Mouse (Mus musculus): ENCODE data around the gene Plekhg4. TPM values are rescaled to one million over a fixed set of nuclear protein-coding genes. Genes with fewer than 3 reads are reported as not detected.

The Plekhg4 gene
- total and polyA plus RNA-seq, 3 experiments = 0.44 to 1.1 (median 0.54) TPM

- Histone ChIP-seq H3K9me3 (replicated peaks; ENCODE audit: low read length) (no peaks in the 10 kb centered on the region), H3K4me2 (ENCODE audit: insufficient read depth, low read depth, poor library complexity, severe bottlenecking) (no peak overlapping the region; the same call in 1 of the 2 replicates), H3K4me3 (replicated peaks in 1 of 3; ENCODE audit: low read depth in 2 of 3, low read length in 2 of 3, poor library complexity in 1 of 3) (no peak overlapping the region), H3K27ac (ENCODE audit: insufficient read depth, low read depth) (no peak overlapping the region), H3K9ac (ENCODE audit: insufficient read depth, low read depth) (no peak overlapping the region), H3K79me2 (replicated peaks; ENCODE audit: control insufficient read depth, extremely low read depth, insufficient read depth, poor library complexity, severe bottlenecking) (no peaks in the 10 kb centered on the region), H3K36me3 (replicated peaks in 1 of 2; ENCODE audit: control insufficient read depth in 1 of 2, insufficient read depth in 1 of 2, low read length in 1 of 2) (no peaks in the 10 kb centered on the region), H3K4me1 (ENCODE audit: control insufficient read depth in 1 of 2, insufficient read depth in 2 of 2) (no peaks in the 10 kb centered on the region), H3K27me3 (replicated peaks) (peaks cover 1% of the 10 kb centered on the region)
- dilution Hi-C loops (cut with MboI; ENCODE audit: extremely low pct_ligation_motif_present, extremely low pct_unique_long_range_greater_than_20kb, low sequenced_read_pairs) (no loop called here), in situ Hi-C loops (cut with MboI; ENCODE audit: low pct_ligation_motif_present, low pct_unique_long_range_greater_than_20kb, low sequenced_read_pairs) (no loop called here)
- DNase-seq (ENCODE audit: extremely low read depth) = no peak
- TF ChIP-seq RCOR1 (conservative IDR thresholded peaks at IDR 0.05; ENCODE audit: low read depth, low read length) (no peak), HCFC1 (IDR thresholded peaks at IDR 0.05; ENCODE audit: low read depth, low read length) (no peak), JUND (conservative IDR thresholded peaks at IDR 0.05; ENCODE audit: low read depth, low read length) (no peak), ZNF384 (IDR thresholded peaks at IDR 0.05; ENCODE audit: low read depth, low read length) (no peak), MAX (IDR thresholded peaks at IDR 0.05; ENCODE audit: low read length) (no peak), ZKSCAN1 (IDR thresholded peaks at IDR 0.05; ENCODE audit: borderline replicate concordance, low read depth, low read length) (no peak)
Measured at GRCm38 (mm10) chr8:105426878-105427277, 53.8 kb downstream of the Plekhg4 start.

DNA sequence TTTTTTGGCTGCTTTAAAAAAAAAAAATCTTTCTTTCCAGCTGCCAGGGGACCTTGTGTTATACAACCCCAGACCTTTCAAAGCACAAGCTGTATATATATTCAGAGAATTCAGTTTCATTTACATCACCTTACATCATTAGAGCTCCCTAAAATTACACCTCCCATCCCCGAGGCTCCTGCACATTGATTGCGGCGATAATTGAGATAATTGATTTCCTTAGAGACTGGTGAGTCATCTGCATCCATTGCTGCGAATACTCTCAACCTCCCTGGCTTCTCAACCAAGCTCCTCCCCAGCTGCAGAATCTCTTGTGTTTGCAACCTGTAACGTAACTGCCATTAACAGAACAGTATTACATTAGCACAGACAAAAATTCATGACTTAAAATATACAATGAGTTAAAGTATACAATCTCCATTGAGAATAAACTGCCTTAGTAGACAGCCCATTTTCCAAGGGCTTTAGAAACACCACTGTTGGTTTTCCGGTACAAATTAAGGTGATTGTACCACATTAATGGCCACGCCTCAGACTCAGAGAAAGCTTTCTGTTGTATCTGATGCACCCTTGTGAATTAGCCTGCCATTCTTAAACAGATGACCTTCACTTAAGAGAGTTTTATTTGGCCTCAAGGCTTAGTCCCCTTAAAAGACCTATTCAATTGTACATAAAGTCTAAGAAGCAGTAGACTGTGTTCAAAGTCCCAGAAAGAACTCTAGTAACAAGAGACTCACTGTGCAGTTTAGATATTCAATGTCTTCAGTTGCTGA, 58.9 kb downstream of the Plekhg4 start:
- dilution Hi-C loops (cut with MboI; ENCODE audit: extremely low pct_ligation_motif_present, extremely low pct_unique_long_range_greater_than_20kb, low sequenced_read_pairs) = no loop called here
- in situ Hi-C loops (cut with MboI; ENCODE audit: low pct_ligation_motif_present, low pct_unique_long_range_greater_than_20kb, low sequenced_read_pairs) = no loop called here
- peaks cover 26% of the 10 kb centered on the region for H3K27me3 ChIP-seq (replicated peaks)

More for the DNA sequence above, 58.9 kb downstream of the Plekhg4 start:
- Histone ChIP-seq H3K4me2 (ENCODE audit: insufficient read depth, low read depth, poor library complexity, severe bottlenecking) (no peak overlapping the region), H3K27ac (ENCODE audit: insufficient read depth, low read depth) (no peak overlapping the region), H3K9ac (ENCODE audit: insufficient read depth, low read depth) (no peak overlapping the region), H3K36me3 (replicated peaks in 1 of 2; ENCODE audit: control insufficient read depth in 1 of 2, insufficient read depth in 1 of 2, low read length in 1 of 2) (no peaks in the 10 kb centered on the region), H3K4me3 (replicated peaks in 1 of 3; ENCODE audit: low read depth in 2 of 3, low read length in 2 of 3, poor library complexity in 1 of 3) (no peak overlapping the region), H3K4me1 (ENCODE audit: control insufficient read depth in 1 of 2, insufficient read depth in 2 of 2) (no peaks in the 10 kb centered on the region), H3K9me3 (replicated peaks; ENCODE audit: low read length) (no peaks in the 10 kb centered on the region), H3K79me2 (replicated peaks; ENCODE audit: control insufficient read depth, extremely low read depth, insufficient read depth, poor library complexity, severe bottlenecking) (no peaks in the 10 kb centered on the region)
- TF ChIP-seq ZC3H11A (IDR thresholded peaks at IDR 0.05; ENCODE audit: low read depth, low read length) (no peak), MEF2A (IDR thresholded peaks at IDR 0.05; ENCODE audit: borderline replicate concordance, low read depth, low read length) (no peak), USF1 (IDR thresholded peaks at IDR 0.05; ENCODE audit: low read depth, low read length) (no peak), EP300 (IDR thresholded peaks at IDR 0.05; ENCODE audit: low read length) (no peak), NELFE (IDR thresholded peaks at IDR 0.05; ENCODE audit: low read depth, low read length) (no peak), SMC3 (IDR thresholded peaks at IDR 0.05; ENCODE audit: low read depth, low read length) (no peak), RAD21 (IDR thresholded peaks at IDR 0.05; ENCODE audit: low read depth, low read length) (no peak), MAZ (IDR thresholded peaks at IDR 0.05; ENCODE audit: low read depth, low read length) (no peak), CHD1 (IDR thresholded peaks at IDR 0.05; ENCODE audit: low read depth, low read length) (no peak), CHD2 (IDR thresholded peaks at IDR 0.05; ENCODE audit: low read length) (no peak), NRF1 (IDR thresholded peaks at IDR 0.05; ENCODE audit: low read depth, low read length) (no peak), TBP (conservative IDR thresholded peaks at IDR 0.05; ENCODE audit: low read depth, low read length) (no peak), IRF4 (IDR thresholded peaks at IDR 0.05; ENCODE audit: low read depth, low read length) (no peak)
- DNase-seq (ENCODE audit: extremely low read depth) = no peak

Other genes starting within 250 kb of the Plekhg4 start
Only the 20 nearest of the 23 such genes appear.
- gene D230025D16Rik, start 148.1 kb upstream of the Plekhg4 start, total RNA-seq (2012; rRNA removed) = 10.7 and 11.9 TPM in 2 replicates
- gene D230025D16Rik, start 148.1 kb upstream of the Plekhg4 start, total RNA-seq (2014; rRNA removed) = 19.2 and 21.5 TPM in 2 replicates
- gene D230025D16Rik, start 148.1 kb upstream of the Plekhg4 start, polyA plus RNA-seq (2012; ENCODE audit: insufficient read length, low read depth) = 13.5 and 14.0 TPM in 2 replicates
- 4.0 and 4.1 TPM in 2 replicates for gene B3gnt9, start 118.1 kb upstream of the Plekhg4 start, total RNA-seq (2012; rRNA removed)
- gene B3gnt9, start 118.1 kb upstream of the Plekhg4 start, total RNA-seq (2014; rRNA removed) = 0.66 and 0.78 TPM in 2 replicates
- gene B3gnt9, start 118.1 kb upstream of the Plekhg4 start, polyA plus RNA-seq (2012; ENCODE audit: insufficient read length, low read depth) = 0.57 and 0.91 TPM in 2 replicates
- gene Tradd, start 108.7 kb upstream of the Plekhg4 start, total RNA-seq (2012; rRNA removed) = 30.8 and 31.0 TPM in 2 replicates
- 20.4 and 20.7 TPM in 2 replicates for gene Tradd, start 108.7 kb upstream of the Plekhg4 start, total RNA-seq (2014; rRNA removed)
- 18.6 and 24.3 TPM in 2 replicates for gene Tradd, start 108.7 kb upstream of the Plekhg4 start, polyA plus RNA-seq (2012; ENCODE audit: insufficient read length, low read depth)
- gene Fbxl8, start 108.6 kb upstream of the Plekhg4 start, total RNA-seq (2012; rRNA removed) = 8.6 and 10.5 TPM in 2 replicates
- 4.6 and 5.2 TPM in 2 replicates for gene Fbxl8, start 108.6 kb upstream of the Plekhg4 start, total RNA-seq (2014; rRNA removed)
- 5.4 and 5.9 TPM in 2 replicates for gene Fbxl8, start 108.6 kb upstream of the Plekhg4 start, polyA plus RNA-seq (2012; ENCODE audit: insufficient read length, low read depth)
- gene Hsf4, start 103.5 kb upstream of the Plekhg4 start, total RNA-seq (2012; rRNA removed) = 0.08 TPM in 1 of 2 replicates, not detected in the other
- gene Hsf4, start 103.5 kb upstream of the Plekhg4 start, total RNA-seq (2014; rRNA removed) = not detected in 2 replicates
- not detected in 2 replicates for gene Hsf4, start 103.5 kb upstream of the Plekhg4 start, polyA plus RNA-seq (2012; ENCODE audit: insufficient read length, low read depth)
- gene Nol3, start 97.1 kb upstream of the Plekhg4 start, total RNA-seq (2012; rRNA removed) = 0.34 and 0.42 TPM in 2 replicates
- gene Nol3, start 97.1 kb upstream of the Plekhg4 start, total RNA-seq (2014; rRNA removed) = not detected in 2 replicates
- gene Nol3, start 97.1 kb upstream of the Plekhg4 start, polyA plus RNA-seq (2012; ENCODE audit: insufficient read length, low read depth) = 0.31 TPM in 1 of 2 replicates, not detected in the other
- gene 4931428F04Rik, start 83.4 kb upstream of the Plekhg4 start, total RNA-seq (2012; rRNA removed) = 4.7 and 4.8 TPM in 2 replicates
- 2.2 and 2.7 TPM in 2 replicates for gene 4931428F04Rik, start 83.4 kb upstream of the Plekhg4 start, total RNA-seq (2014; rRNA removed)
- 9.1 and 9.4 TPM in 2 replicates for gene 4931428F04Rik, start 83.4 kb upstream of the Plekhg4 start, polyA plus RNA-seq (2012; ENCODE audit: insufficient read length, low read depth)
- gene Exoc3l, start 77.2 kb upstream of the Plekhg4 start, total RNA-seq (2012; rRNA removed) = 10.9 and 12.5 TPM in 2 replicates
- 3.9 and 4.4 TPM in 2 replicates for gene Exoc3l, start 77.2 kb upstream of the Plekhg4 start, total RNA-seq (2014; rRNA removed)
- 6.3 and 7.5 TPM in 2 replicates for gene Exoc3l, start 77.2 kb upstream of the Plekhg4 start, polyA plus RNA-seq (2012; ENCODE audit: insufficient read length, low read depth)
- gene E2f4, start 75.6 kb upstream of the Plekhg4 start, total RNA-seq (2012; rRNA removed) = 51.0 and 62.4 TPM in 2 replicates
- 34.1 and 39.9 TPM in 2 replicates for gene E2f4, start 75.6 kb upstream of the Plekhg4 start, total RNA-seq (2014; rRNA removed)
- gene E2f4, start 75.6 kb upstream of the Plekhg4 start, polyA plus RNA-seq (2012; ENCODE audit: insufficient read length, low read depth) = 165 and 198 TPM in 2 replicates
- gene Elmo3, start 67.7 kb upstream of the Plekhg4 start, total RNA-seq (2012; rRNA removed) = 1.4 and 1.6 TPM in 2 replicates
- 0.72 and 0.77 TPM in 2 replicates for gene Elmo3, start 67.7 kb upstream of the Plekhg4 start, total RNA-seq (2014; rRNA removed)
- 1.3 and 2.4 TPM in 2 replicates for gene Elmo3, start 67.7 kb upstream of the Plekhg4 start, polyA plus RNA-seq (2012; ENCODE audit: insufficient read length, low read depth)
- 1.7 and 1.8 TPM in 2 replicates for gene Lrrc29, start 47.0 kb upstream of the Plekhg4 start, total RNA-seq (2012; rRNA removed)
- gene Lrrc29, start 47.0 kb upstream of the Plekhg4 start, total RNA-seq (2014; rRNA removed) = 0.73 and 1.4 TPM in 2 replicates
- gene Lrrc29, start 47.0 kb upstream of the Plekhg4 start, polyA plus RNA-seq (2012; ENCODE audit: insufficient read length, low read depth) = 1.4 and 1.8 TPM in 2 replicates
- gene Tmem208, start 46.9 kb upstream of the Plekhg4 start, total RNA-seq (2012; rRNA removed) = 88.1 and 113 TPM in 2 replicates
- gene Tmem208, start 46.9 kb upstream of the Plekhg4 start, total RNA-seq (2014; rRNA removed) = 133 and 135 TPM in 2 replicates
- 76.2 and 99.9 TPM in 2 replicates for gene Tmem208, start 46.9 kb upstream of the Plekhg4 start, polyA plus RNA-seq (2012; ENCODE audit: insufficient read length, low read depth)
- 3.1 and 3.5 TPM in 2 replicates for gene Fhod1, start 25.3 kb upstream of the Plekhg4 start, total RNA-seq (2012; rRNA removed)
- 0.81 and 1.8 TPM in 2 replicates for gene Fhod1, start 25.3 kb upstream of the Plekhg4 start, total RNA-seq (2014; rRNA removed)
- gene Fhod1, start 25.3 kb upstream of the Plekhg4 start, polyA plus RNA-seq (2012; ENCODE audit: insufficient read length, low read depth) = 7.4 and 8.1 TPM in 2 replicates
- 3.5 and 4.5 TPM in 2 replicates for gene Slc9a5, start 24.4 kb upstream of the Plekhg4 start, total RNA-seq (2012; rRNA removed)
- gene Slc9a5, start 24.4 kb upstream of the Plekhg4 start, total RNA-seq (2014; rRNA removed) = 0.72 and 0.95 TPM in 2 replicates
- 3.1 and 3.5 TPM in 2 replicates for gene Slc9a5, start 24.4 kb upstream of the Plekhg4 start, polyA plus RNA-seq (2012; ENCODE audit: insufficient read length, low read depth)
- 0.08 TPM in 1 of 2 replicates, not detected in the other for gene Kctd19, start 40.2 kb downstream of the Plekhg4 start, total RNA-seq (2012; rRNA removed)
- gene Kctd19, start 40.2 kb downstream of the Plekhg4 start, total RNA-seq (2014; rRNA removed) = not detected in 2 replicates
- gene Kctd19, start 40.2 kb downstream of the Plekhg4 start, polyA plus RNA-seq (2012; ENCODE audit: insufficient read length, low read depth) = 0.22 TPM in 1 of 2 replicates, not detected in the other
- 0.34 and 0.38 TPM in 2 replicates for gene Lrrc36, start 40.3 kb downstream of the Plekhg4 start, total RNA-seq (2012; rRNA removed)
- gene Lrrc36, start 40.3 kb downstream of the Plekhg4 start, total RNA-seq (2014; rRNA removed) = 0.26 TPM in 1 of 2 replicates, not detected in the other
- gene Lrrc36, start 40.3 kb downstream of the Plekhg4 start, polyA plus RNA-seq (2012; ENCODE audit: insufficient read length, low read depth) = 0.19 TPM in 2 replicates
- 0.25 TPM in 2 replicates for gene Tppp3, start 98.3 kb downstream of the Plekhg4 start, total RNA-seq (2012; rRNA removed)
- gene Tppp3, start 98.3 kb downstream of the Plekhg4 start, total RNA-seq (2014; rRNA removed) = not detected in 2 replicates
- gene Tppp3, start 98.3 kb downstream of the Plekhg4 start, polyA plus RNA-seq (2012; ENCODE audit: insufficient read length, low read depth) = 0.39 and 0.49 TPM in 2 replicates
- 2.1 and 2.6 TPM in 2 replicates for gene Zdhhc1, start 123.6 kb downstream of the Plekhg4 start, total RNA-seq (2012; rRNA removed)
- 0.86 and 1.6 TPM in 2 replicates for gene Zdhhc1, start 123.6 kb downstream of the Plekhg4 start, total RNA-seq (2014; rRNA removed)
- 2.6 and 3.6 TPM in 2 replicates for gene Zdhhc1, start 123.6 kb downstream of the Plekhg4 start, polyA plus RNA-seq (2012; ENCODE audit: insufficient read length, low read depth)
- not detected in 2 replicates for gene Hsd11b2, start 145.5 kb downstream of the Plekhg4 start, total RNA-seq (2012; rRNA removed)
- gene Hsd11b2, start 145.5 kb downstream of the Plekhg4 start, total RNA-seq (2014; rRNA removed) = not detected in 2 replicates
- gene Hsd11b2, start 145.5 kb downstream of the Plekhg4 start, polyA plus RNA-seq (2012; ENCODE audit: insufficient read length, low read depth) = not detected in 2 replicates
- gene Atp6v0d1, start 192.8 kb downstream of the Plekhg4 start, total RNA-seq (2012; rRNA removed) = 38.0 and 48.8 TPM in 2 replicates
- 51.0 and 55.3 TPM in 2 replicates for gene Atp6v0d1, start 192.8 kb downstream of the Plekhg4 start, total RNA-seq (2014; rRNA removed)
- gene Atp6v0d1, start 192.8 kb downstream of the Plekhg4 start, polyA plus RNA-seq (2012; ENCODE audit: insufficient read length, low read depth) = 48.8 and 53.6 TPM in 2 replicates

Measured in CH12.LX (cell line).